Mouse (Mus musculus) cerebellum, adult (tissue): ENCODE data around the gene Nfkbie.
A peak's percentile ranks its signal among the peaks of the same experiment; 100 is the strongest.

Experiments
- ATAC-seq: cut with Nextera tagmentation; 2 replicates; pipeline ENCODE4 v1.9.2; 2017; ENCODE audit warnings: mild to moderate bottlenecking, moderate library complexity, mixed read lengths; ENCODE audit not compliant: insufficient number of reproducible peaks, low FRiP score, low TSS enrichment

Nfkbie gene

DNA sequence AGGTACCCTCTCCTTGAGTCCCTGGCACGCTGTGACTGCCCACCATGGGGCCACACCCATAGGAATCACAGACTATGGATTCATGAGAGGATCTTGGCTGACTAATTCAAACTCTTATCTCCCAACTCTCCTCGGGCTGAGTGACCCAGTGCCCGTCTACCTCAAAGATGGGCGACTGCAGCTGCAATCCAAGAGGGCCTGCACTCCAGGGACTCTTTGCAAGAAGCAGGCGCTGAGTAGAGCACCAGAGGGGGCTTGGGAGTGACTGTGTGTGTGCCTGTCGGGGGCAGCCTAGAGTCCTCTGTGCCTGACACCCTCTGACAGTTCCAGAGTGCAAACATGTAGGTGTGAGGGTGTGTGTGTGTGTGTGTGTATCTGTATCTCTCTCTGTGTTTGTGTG lies 13.4 kb upstream of the Nfkbie start:
- ATAC-seq: no peak

DNA sequence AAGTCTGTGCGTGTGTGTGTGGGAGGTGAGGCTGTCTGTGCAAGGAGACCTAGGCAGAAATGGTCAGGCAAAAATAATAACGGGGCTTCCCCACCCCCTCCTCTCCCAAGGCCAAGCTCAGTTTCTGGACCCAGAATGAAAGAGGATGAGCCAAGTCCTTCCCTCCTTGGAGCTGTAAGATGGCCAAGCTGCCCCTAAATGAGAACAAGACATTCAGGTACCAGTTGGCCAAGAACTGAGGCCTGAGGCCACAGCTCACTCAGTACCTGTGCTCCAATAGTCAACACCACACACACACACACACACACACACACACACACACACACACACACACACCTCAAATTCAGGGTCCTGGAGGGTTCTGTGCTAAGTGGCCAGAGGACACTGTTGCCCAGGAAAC lies 12.8 kb upstream of the Nfkbie start:
- no peak for ATAC-seq

GRCm38 (mm10) chr17:45543115-45543514 lies 12.4 kb upstream of the Nfkbie start:
- ATAC-seq: no peak

GRCm38 (mm10) chr17:45544001-45544872 lies 11.3 kb upstream of the Nfkbie start:
- ATAC-seq: no peak

DNA sequence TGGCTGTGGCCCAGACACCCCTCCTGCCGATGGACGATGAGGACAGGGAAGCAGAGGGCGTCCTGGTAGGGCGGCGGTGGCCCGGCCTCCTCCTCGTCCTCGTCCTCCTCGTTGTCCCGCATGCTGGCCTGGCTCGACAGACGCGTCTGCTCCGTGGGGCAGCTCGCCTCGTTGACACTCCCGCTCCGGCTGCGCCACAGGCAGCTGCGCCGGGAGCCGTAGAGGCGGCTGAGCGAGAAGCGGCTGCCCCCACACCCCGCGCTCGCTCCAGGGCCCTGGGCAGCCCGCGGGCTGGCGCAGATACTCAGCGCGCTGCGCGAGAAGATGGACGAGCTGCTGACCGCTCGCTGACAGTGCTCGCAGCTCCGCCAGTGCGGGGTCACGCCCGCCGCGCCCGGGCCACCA lies 10.6 kb upstream of the Nfkbie start:
- no peak for ATAC-seq

DNA sequence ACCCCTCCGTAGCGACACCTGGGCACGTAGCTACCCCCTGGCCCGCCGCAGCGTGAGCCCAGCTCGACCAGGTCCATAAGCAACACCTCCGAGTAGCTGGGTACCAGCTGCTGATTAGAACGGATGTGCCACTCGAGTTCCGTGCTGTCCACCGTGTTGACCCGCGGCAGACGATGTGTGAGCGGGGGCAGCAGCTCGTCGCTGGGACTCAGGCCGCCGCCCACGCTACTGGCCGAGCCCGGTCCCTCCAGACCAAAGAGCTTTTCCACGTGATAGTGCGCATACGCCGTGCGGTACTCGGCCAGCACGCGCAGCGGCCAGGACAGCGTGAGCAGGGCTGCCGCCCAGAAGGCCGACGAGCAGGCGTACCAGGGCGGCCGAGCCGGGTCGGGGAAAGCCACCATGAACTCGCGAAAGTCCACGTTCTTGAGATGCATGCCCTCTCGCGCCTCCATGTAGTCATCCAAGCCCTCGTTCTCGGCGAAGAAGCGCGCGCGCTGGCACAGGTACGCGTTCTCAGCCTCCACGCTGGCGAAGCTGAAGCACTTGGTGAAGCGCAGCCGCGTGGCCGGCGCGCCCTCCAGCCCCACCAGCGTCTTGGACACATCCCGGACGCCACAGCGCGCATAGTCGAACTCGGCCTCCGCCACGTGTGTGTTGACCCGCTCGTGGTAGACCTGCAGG lies 10.1 kb upstream of the Nfkbie start:
- ATAC-seq: no peak

- no peak for ATAC-seq
Measured at GRCm38 (mm10) chr17:45546941-45547340, 8.6 kb upstream of the Nfkbie start.

GRCm38 (mm10) chr17:45547461-45548190 lies 7.9 kb upstream of the Nfkbie start:
- no peak for ATAC-seq

DNA sequence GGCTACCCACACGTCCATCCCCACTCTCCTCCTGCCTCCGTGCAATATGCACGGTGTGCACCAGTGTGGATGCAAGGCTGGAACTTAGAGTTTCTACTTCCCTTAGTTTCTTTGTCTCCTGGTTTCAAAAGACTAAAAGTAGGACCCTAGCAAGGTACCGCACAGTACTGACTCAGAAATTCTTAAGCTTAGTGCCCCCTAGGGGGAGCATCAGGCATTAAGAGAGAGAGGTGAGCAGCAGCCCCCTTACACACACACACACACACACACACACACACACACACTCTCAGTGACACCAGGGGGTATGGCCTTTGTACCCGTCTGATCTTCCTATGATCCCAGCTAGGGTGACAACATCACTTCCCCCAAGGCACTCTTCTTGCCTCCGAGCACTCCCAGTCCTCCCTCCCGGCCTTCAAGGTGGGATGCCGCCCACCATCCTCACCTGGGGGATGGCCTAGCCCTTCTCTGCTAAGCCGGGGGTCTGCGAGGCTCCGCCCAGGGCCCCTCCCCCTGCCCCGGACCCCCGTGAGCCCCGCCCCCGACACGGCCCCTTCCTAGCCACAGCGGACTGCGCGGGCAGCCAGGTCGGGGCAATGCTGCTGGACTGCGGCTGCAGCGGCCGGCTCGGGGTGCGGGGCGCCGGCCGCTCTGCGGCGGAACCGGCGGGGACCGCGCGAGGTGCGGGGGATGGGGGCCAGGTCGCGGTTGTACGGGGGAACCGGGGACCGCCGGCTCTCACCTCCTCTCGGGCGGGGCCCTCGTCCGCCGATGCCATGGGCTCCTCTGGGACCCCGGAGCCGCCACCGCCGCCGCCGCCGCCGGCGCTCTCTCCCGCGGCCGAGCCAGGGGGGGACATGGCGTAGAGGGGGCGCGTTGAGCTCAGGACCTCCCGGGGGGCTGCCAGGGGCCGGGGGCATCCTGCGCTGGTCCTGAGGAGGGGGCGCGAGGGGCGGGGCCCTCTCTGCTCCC lies 6.7 kb upstream of the Nfkbie start:
- ATAC-seq: 0 out of 2 replicates have a peak, but pooled peaks have one; percentile 6

DNA sequence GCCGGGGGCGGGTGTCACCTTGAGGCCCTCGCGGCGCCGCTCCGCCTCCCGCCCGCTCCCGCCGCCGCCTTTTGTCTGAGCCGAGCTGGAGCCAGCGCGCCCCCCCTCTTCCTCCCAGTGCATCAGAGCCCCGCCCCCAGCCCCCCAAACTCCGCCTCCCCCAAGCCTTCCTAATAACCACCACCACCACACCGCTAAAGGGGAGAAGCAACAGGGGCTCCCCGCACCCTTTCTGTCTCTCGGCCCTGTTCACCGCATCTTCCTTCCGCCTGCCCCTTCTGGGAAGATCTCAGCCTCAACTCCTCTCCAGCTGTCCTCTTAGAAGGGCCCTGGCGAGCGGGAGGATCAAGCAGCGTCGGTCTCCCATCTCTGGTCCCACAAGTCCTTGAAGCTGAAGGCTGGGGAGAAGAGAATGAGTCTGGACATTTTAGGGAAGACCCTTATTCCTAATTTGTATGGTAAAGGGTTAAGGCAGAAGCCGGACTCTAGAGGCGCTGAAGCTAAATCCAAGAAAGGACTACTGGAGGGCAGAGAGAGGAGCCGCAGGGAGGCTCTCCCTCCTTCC lies 5.8 kb upstream of the Nfkbie start, which contains the start of gene Tmem151b:
Gene Tmem151b (minus strand): TSS at position 61 of the 565 bp plus-strand sequence.
- no peak for ATAC-seq

DNA sequence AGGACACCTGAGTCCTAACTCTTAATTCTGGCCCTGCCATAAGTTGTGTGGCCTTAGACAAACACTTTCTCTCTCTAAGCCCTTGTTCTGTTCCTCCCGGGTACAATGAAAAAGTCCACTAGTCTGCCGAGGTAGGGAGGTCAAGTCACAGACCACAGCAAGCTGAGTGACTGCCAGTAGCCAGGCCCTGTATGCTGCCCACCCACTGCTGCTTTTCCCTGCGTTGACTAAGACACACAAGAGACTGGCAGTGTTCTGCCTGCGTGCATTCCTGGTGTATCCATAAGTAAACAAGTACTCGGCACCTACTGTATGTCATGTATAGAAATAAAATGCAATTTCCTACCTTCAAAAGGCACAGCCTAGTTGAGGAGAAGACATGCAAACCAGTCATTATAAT lies 5.2 kb upstream of the Nfkbie start:
- no peak for ATAC-seq

- no peak for ATAC-seq
Measured at GRCm38 (mm10) chr17:45551249-45551796, 4.2 kb upstream of the Nfkbie start.

- 0 out of 2 replicates have a peak, but pooled peaks have one; percentile 4 for ATAC-seq
Measured at GRCm38 (mm10) chr17:45551816-45552451, 3.6 kb upstream of the Nfkbie start.

GRCm38 (mm10) chr17:45553065-45553464 lies 2.4 kb upstream of the Nfkbie start:
- ATAC-seq: no peak

DNA sequence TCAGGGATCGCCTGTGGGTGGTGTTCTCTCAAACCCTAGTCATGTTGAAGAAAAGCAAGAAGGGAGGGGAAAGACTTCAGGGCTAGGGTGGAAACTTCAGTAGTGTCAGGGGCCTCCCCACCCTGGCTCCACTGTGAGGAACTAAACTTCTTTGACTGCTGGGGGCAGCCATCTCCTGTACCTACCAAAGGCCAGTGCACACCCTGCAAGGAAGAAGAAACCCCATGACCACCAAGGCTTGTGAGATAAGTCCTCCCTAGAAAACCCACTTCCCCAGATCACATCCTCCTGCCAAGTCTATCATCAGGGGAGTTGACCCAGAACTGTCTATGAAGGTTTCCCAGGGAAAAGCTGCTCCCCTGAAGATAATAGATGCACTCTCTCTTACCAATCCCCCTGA lies 1.1 kb upstream of the Nfkbie start:
- ATAC-seq: no peak

GRCm38 (mm10) chr17:45556107-45556489 lies 595 bp downstream of the Nfkbie start:
- ATAC-seq: no peak

DNA sequence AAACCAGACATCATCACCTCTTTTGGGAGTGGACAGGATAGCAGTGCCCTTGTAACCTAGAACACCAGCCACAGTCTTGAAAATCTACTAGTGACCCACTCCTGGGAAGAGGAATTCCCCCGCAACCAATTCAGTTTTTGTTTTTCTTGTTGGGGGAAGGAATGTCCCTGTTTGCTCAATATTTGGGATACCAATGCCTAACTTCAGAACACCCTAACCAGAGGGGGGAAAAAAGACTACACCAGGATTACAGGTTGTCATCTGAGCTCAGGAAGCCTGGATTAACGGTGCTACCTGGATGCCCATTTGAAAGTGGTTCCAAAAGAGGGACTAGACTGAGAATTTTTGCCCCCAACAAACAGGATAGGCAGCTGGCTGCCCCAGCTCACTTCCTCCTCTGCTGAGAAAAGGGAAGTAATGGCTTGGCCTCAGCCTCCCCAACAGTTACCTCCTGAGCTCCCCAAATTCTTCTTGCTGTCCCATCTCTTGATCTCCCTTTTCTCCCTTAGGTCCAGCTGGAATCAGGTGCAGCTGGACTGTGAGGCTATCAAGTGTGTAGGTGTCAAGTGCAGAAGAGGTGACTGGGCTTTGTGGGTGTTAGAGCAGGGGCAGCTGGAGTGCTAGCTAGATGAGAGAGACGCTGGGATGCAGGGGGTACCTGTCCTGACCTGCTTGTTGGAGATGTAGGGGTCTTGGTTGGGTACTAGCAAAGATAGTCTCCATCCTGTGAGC lies 1.2 kb downstream of the Nfkbie start:
- no peak for ATAC-seq

DNA sequence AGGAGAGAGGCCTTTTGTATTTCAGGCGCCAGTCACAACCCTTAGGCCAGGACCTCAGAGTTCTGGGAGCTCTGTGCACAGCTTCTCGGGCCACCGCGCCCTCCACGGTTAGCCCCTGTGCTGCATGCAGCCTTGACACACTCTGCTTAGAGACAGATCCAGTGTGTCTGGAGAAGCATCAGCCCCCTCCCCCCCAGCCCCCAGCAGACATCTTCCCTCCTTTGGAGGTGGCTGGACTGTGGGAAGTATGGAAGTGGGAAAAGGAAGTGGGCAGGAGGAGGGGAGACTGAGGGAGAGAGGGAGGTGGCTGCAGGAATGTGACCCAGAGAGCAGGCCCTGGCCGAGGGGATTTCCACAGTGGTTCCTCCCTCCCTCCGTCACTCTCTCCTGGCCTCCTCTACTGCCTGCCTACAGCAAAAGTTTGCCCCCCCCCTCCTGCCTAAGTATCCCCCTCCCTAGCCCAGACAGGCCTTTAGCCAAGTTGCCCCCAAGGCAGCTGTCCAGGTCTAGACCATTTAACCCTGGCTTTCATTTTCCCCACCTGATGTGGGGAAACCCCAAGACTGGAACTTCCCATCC lies 1.8 kb downstream of the Nfkbie start:
- no peak for ATAC-seq
